Mouse (Mus musculus): ENCODE measurements at regions not wholly inside any gene's neighbourhood (a gene's known extent, or its start where the extent isn't known, plus 50 kb on each side); places are given as distances from the start of the nearest gene placed in this dataset.

GRCm38 (mm10) chr11:110902918-110903317 is 64.9 kb upstream of the Kcnj16 start:
- no peak for DNase-seq

Measured in lung, postnatal 10 days (tissue).